Comparison of ENCODE assay signal across 25 mouse cellular contexts in the genomic region with DNA sequence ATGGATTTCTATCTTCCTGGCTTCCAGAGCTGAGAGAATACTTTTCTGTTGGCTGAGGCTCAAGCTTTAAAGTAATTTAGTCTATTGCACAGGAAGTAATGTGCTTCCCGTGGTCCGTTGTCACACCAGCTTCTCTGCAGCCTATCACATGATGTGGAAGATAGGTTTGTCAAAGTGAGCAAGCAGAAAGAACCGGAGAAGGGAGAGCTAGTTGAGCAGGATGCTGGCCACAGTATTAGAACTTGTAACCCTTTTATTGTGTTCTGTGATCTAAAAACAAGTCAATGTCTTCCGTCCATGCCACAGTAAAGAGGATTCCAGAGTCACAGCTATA. TPM values are rescaled to one million over a fixed set of nuclear protein-coding genes. Genes with fewer than 3 reads are reported as not detected.
A peak's percentile ranks its signal among the peaks of the same experiment; 100 is the strongest.
DNase-seq lines count a peak whose midpoint lies in the region; ATAC-seq lines count a peak whose summit lies in the region.
"Had no signal": no experiment of that assay in that cellular context is flagged by ENCODE, and none has a peak within 500 bp of the region (broad histone marks: within the 10 kb centered on the region; RNA-seq: fewer than 3 reads in every experiment).

No protein-coding gene starts in this region.

- H3K36me3 ChIP-seq in heart, embryonic 14.5 days (ENCODE audit: control insufficient read depth, insufficient read depth, low read length): no peaks in the 10 kb centered on the region
- no peaks in the 10 kb centered on the region for H3K36me3 ChIP-seq in lung, embryonic 16.5 days (ENCODE audit: control insufficient read depth, insufficient read depth, low read length)
- H3K36me3 ChIP-seq in liver, embryonic 11.5 days (ENCODE audit: control insufficient read depth, insufficient read depth, low read length): no peaks in the 10 kb centered on the region
- H3K36me3 ChIP-seq: embryonic facial prominence, embryonic 15.5 days; forebrain, embryonic 10.5 days; neural tube, embryonic 12.5 days had no signal

- H3K27me3 ChIP-seq in heart, embryonic 14.5 days (ENCODE audit: control insufficient read depth, insufficient read depth, low read length): no peaks in the 10 kb centered on the region
- H3K27me3 ChIP-seq in lung, embryonic 16.5 days (ENCODE audit: control insufficient read depth, insufficient read depth, low read depth, low read length): no peaks in the 10 kb centered on the region
- no peaks in the 10 kb centered on the region for H3K27me3 ChIP-seq in liver, embryonic 11.5 days (replicated peaks; ENCODE audit: control insufficient read depth, insufficient read depth, low read length)
- H3K27me3 ChIP-seq: embryonic facial prominence, embryonic 15.5 days; neural tube, embryonic 12.5 days; Patski had no signal

- H3K4me1 ChIP-seq in heart, embryonic 14.5 days (ENCODE audit: control insufficient read depth in 2 of 2, insufficient read depth in 2 of 2, low read length in 2 of 2): peaks cover 10 to 24% of the 10 kb centered on the region in 2 experiments
- H3K4me1 ChIP-seq in lung, embryonic 16.5 days (replicated peaks; ENCODE audit: control insufficient read depth, insufficient read depth, low read length): peaks cover 9% of the 10 kb centered on the region; the same call in 1 of the 2 replicates
- H3K4me1 ChIP-seq in liver, embryonic 11.5 days (replicated peaks; ENCODE audit: control insufficient read depth, insufficient read depth, low read length): no peaks in the 10 kb centered on the region
- H3K4me1 ChIP-seq: embryonic facial prominence, embryonic 15.5 days had no signal

- H3K27ac ChIP-seq in heart, embryonic 14.5 days (replicated peaks in 1 of 2; ENCODE audit: control insufficient read depth in 1 of 2, insufficient read depth in 1 of 2, low read depth in 2 of 2, low read length in 2 of 2): 0 out of 4 replicates have a peak overlapping the region, but pooled peaks of 1 of the 2 experiments have one; percentile 4
- no peak overlapping the region for H3K27ac ChIP-seq in lung, embryonic 16.5 days (ENCODE audit: low read length)
- H3K27ac ChIP-seq in liver, embryonic 11.5 days (ENCODE audit: low read depth, low read length): no peak overlapping the region
- H3K27ac ChIP-seq: embryonic facial prominence, embryonic 15.5 days; forebrain, embryonic 10.5 days; left cerebral cortex, adult 2 months; neural tube, embryonic 12.5 days had no signal

- no peak overlapping the region for H3K4me3 ChIP-seq in heart, embryonic 14.5 days (ENCODE audit: control insufficient read depth in 1 of 2, insufficient read depth in 1 of 2, low read depth in 1 of 2, low read length in 2 of 2)
- H3K4me3 ChIP-seq in lung, embryonic 16.5 days (ENCODE audit: low read length): no peak overlapping the region
- no peak overlapping the region for H3K4me3 ChIP-seq in liver, embryonic 11.5 days (ENCODE audit: low read depth, low read length)
- H3K4me3 ChIP-seq: embryonic facial prominence, embryonic 15.5 days; forebrain, embryonic 10.5 days; left cerebral cortex, adult 2 months; neural tube, embryonic 12.5 days had no signal

- H3K9me3 ChIP-seq in heart, embryonic 14.5 days (ENCODE audit: control insufficient read depth, low read length): no peaks in the 10 kb centered on the region
- H3K9me3 ChIP-seq in lung, embryonic 16.5 days (ENCODE audit: control insufficient read depth, low read length): no peaks in the 10 kb centered on the region
- H3K9me3 ChIP-seq in liver, embryonic 11.5 days (ENCODE audit: control insufficient read depth, low read length): no peaks in the 10 kb centered on the region
- H3K9me3 ChIP-seq: embryonic facial prominence, embryonic 15.5 days; forebrain, embryonic 10.5 days; neural tube, embryonic 12.5 days had no signal

- no peak overlapping the region for H3K9ac ChIP-seq in heart, embryonic 14.5 days (ENCODE audit: low read length)
- H3K9ac ChIP-seq in lung, embryonic 16.5 days (ENCODE audit: low read length): no peak overlapping the region
- H3K9ac ChIP-seq in liver, embryonic 11.5 days (ENCODE audit: low read depth, low read length): no peak overlapping the region
- H3K9ac ChIP-seq: embryonic facial prominence, embryonic 15.5 days; forebrain, postnatal 0 days; liver, postnatal 0 days; neural tube, embryonic 12.5 days had no signal

- no peak for ATAC-seq in heart, embryonic 14.5 days (ENCODE audit: insufficient number of reproducible peaks, insufficient read depth, low FRiP score, low read depth)
- ATAC-seq in lung, embryonic 16.5 days (ENCODE audit: low read depth): 0 out of 2 replicates have a peak, but pooled peaks have one; percentile 26
- 0 out of 2 replicates have a peak, but pooled peaks have one; percentile 27 for ATAC-seq in megakaryocyte, adult 5-6 weeks (ENCODE audit: poor library complexity, severe bottlenecking)
- ATAC-seq in liver, embryonic 11.5 days (replicated peaks; ENCODE audit: low FRiP score): no peak
- ATAC-seq: forebrain, postnatal 0 days; liver, postnatal 0 days; Patski had no signal

- DNase-seq in heart, adult 18-20 months: no peak
- DNase-seq in lung, postnatal 14 days: no peak
- DNase-seq in CD4-positive, CD25-positive, alpha-beta regulatory T cell, adult 2 months (ENCODE audit: low read depth, low spot score): peak; percentile 8
- DNase-seq in liver, embryonic 11.5 days (ENCODE audit: low spot score): no peak
- no peak for DNase-seq in cerebellum, postnatal 25 days
- DNase-seq: adrenal gland, adult 8-10 months; B cell, adult 2 months; forebrain, postnatal 0 days; heart, postnatal 36 days; kidney, adult 18-20 months; kidney, postnatal 36 days; left cerebral cortex, postnatal 4 days; liver; liver, postnatal 0 days; right cerebral cortex, adult 18-20 months; thymus, postnatal 14 days had no signal

- WGBS in heart, embryonic 14.5 days: 26% methylated on average over 4 of the region's 4 CpGs
- WGBS in lung, embryonic 16.5 days: 40% methylated on average over 4 of the region's 4 CpGs
- 47% methylated on average over 4 of the region's 4 CpGs for WGBS in liver, embryonic 11.5 days

- H3K4me2 ChIP-seq in heart, embryonic 14.5 days (ENCODE audit: low read length): peak overlapping the region; percentile 49
- H3K4me2 ChIP-seq in lung, embryonic 16.5 days (ENCODE audit: low read depth, low read length): no peak overlapping the region
- H3K4me2 ChIP-seq in liver, embryonic 11.5 days: no peak overlapping the region
- H3K4me2 ChIP-seq: embryonic facial prominence, embryonic 15.5 days; neural tube, embryonic 12.5 days had no signal

RNA-seq across cellular contexts. Expression of a gene that starts 50.2 kb away (rescaled TPM):
- 0.08 and 0.58 TPM in 2 replicates for polyA plus RNA-seq in heart, embryonic 14.5 days (2014; fragmentation: Nextera tagmentation; extraction: Ambion mirVana)
- not detected for total RNA-seq in heart, adult 18-20 months (2021)
- 0.10 and 0.15 TPM in 2 replicates for polyA plus RNA-seq in lung, embryonic 16.5 days (2015; fragmentation: Nextera tagmentation; extraction: Ambion mirVana)
- total RNA-seq in megakaryocyte, adult 5-6 weeks (2015): not detected in 2 replicates
- total RNA-seq in megakaryocyte, adult 5-6 weeks (2017): 0.33 TPM in 1 of 2 replicates, not detected in the other
- 0.09 and 0.19 TPM in 2 replicates for polyA plus RNA-seq in liver, embryonic 11.5 days (2014; fragmentation: Nextera tagmentation; extraction: Ambion mirVana)
- total RNA-seq: heart, postnatal 36 days; monocyte, adult 5-6 weeks had no signal
- polyA plus RNA-seq: liver, postnatal 0 days had no signal

RNA-seq across cellular contexts. Expression of a gene that starts 52.8 kb away (rescaled TPM):
- 5.6 and 6.8 TPM in 2 replicates for polyA plus RNA-seq in heart, embryonic 14.5 days (2014; fragmentation: Nextera tagmentation; extraction: Ambion mirVana)
- 1 to 10 TPM; 1.6 to 2.2 TPM for total RNA-seq in heart, adult 18-20 months (2021)
- polyA plus RNA-seq in lung, embryonic 16.5 days (2015; fragmentation: Nextera tagmentation; extraction: Ambion mirVana): 7.0 and 7.1 TPM in 2 replicates
- 8.5 and 9.4 TPM in 2 replicates for total RNA-seq in megakaryocyte, adult 5-6 weeks (2015)
- 2.2 and 3.4 TPM in 2 replicates for total RNA-seq in megakaryocyte, adult 5-6 weeks (2017)
- polyA plus RNA-seq in liver, embryonic 11.5 days (2014; fragmentation: Nextera tagmentation; extraction: Ambion mirVana): 8.0 and 11.0 TPM in 2 replicates

Comparison
In these comparisons a context has a peak if more than half of its experiments do, and no peak if none do; other contexts are left out.
1. ATAC-seq: peak in lung, embryonic 16.5 days (single experiment) and megakaryocyte, adult 5-6 weeks (single experiment); none in heart, embryonic 14.5 days (single experiment) and liver, embryonic 11.5 days (single experiment).